Mouse (Mus musculus): Measurements from ENCODE around the gene Vmn2r73. TPM values are rescaled to one million over a fixed set of nuclear protein-coding genes. Genes with fewer than 3 reads are reported as not detected.

Vmn2r73 gene
- not detected in 2 replicates for polyA plus RNA-seq (2021; fragmentation: Nextera tagmentation)
- long read RNA-seq, experiment 1 = 0 reads
- long read RNA-seq, experiment 2 = 0 reads

DNA sequence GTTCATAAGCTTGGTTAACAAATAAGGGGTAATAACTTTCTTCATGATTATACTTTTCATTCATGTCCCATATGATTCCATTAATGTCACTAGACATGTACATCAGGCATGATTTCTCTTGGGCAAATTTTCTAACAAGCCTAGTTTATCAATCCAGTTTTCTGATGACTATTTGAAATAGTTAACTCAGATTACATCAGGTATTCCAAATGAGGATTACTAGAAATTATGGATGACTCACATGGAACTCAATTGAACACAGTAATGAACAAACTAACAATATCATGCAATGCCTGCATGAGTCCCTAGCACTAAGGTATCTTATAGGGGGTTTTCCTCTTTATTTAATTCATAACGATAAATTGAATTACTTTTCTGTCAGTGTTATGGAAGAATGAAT, at the start of gene Vmn2r73:
TSS of gene Vmn2r73 (minus strand) at position 101 of the 400 bp plus-strand sequence.

Other genes starting within 250 kb of the Vmn2r73 start
- not detected in 2 replicates for gene Vmn2r72, start 121.2 kb downstream of the Vmn2r73 start, polyA plus RNA-seq (2021; fragmentation: Nextera tagmentation)
- not detected in 2 replicates for gene Vmn2r74, start 85.4 kb upstream of the Vmn2r73 start, polyA plus RNA-seq (2021; fragmentation: Nextera tagmentation)

Measured in left cerebral cortex, adult 6 months (tissue).